Mouse (Mus musculus) heart, embryonic 14.5 days (tissue): ENCODE measurements around the gene Fryl. TPM values are rescaled to one million over a fixed set of nuclear protein-coding genes. Genes with fewer than 3 reads are reported as not detected.

Source experiments
- ATAC-seq: fragments of 200-750 bp; cut with Nextera tagmentation; 2 replicates; pipeline ENCODE4 v1.8.0; 2017; ENCODE audit warnings: low read depth, moderate TSS enrichment; ENCODE audit not compliant: insufficient number of reproducible peaks, insufficient read depth, low FRiP score
- H3K27ac ChIP-seq, 2 experiments: fragments of 200-500 bp in 1 of 2; fragments of 300-500 bp in 1 of 2; sonication (generic) in 1 of 2; replicated peaks in 1 of 2; 2 replicates each; pipeline ENCODE4 v1.5.1; 2012 to 2014; ENCODE audit warnings: low read depth in 2 of 2, low read length in 2 of 2, control low read depth in 1 of 2, mild to moderate bottlenecking in 1 of 2, mixed read lengths in 1 of 2; ENCODE audit not compliant: control insufficient read depth in 1 of 2, insufficient read depth in 1 of 2
- H3K27me3 ChIP-seq: fragments of 300-500 bp; sonication (generic); 2 replicates; pipeline ENCODE4 v1.6.1; 2014; ENCODE audit warnings: mild to moderate bottlenecking, low read length, control low read depth; ENCODE audit not compliant: control insufficient read depth, insufficient read depth
- H3K36me3 ChIP-seq: fragments of 300-500 bp; sonication (generic); 2 replicates; pipeline ENCODE4 v1.6.1; 2014; ENCODE audit warnings: mild to moderate bottlenecking, control low read depth, low read length, mixed read lengths; ENCODE audit not compliant: control insufficient read depth, insufficient read depth
- H3K4me1 ChIP-seq, 2 experiments: fragments of 200-500 bp in 1 of 2; fragments of 300-500 bp in 1 of 2; sonication (generic) in 1 of 2; 2 replicates each; pipeline ENCODE4 v1.6.1; 2012 to 2014; ENCODE audit warnings: low read length in 2 of 2, control low read depth in 1 of 2, mixed read lengths in 1 of 2; ENCODE audit not compliant: control insufficient read depth in 2 of 2, insufficient read depth in 2 of 2
- H3K4me2 ChIP-seq: fragments of 300-500 bp; sonication (generic); 2 replicates; pipeline ENCODE4 v1.6.1; 2014; ENCODE audit warnings: mild to moderate bottlenecking, low read length
- H3K4me3 ChIP-seq, 2 experiments: fragments of 200-500 bp in 1 of 2; fragments of 300-500 bp in 1 of 2; sonication (generic) in 1 of 2; 2 replicates each; pipeline ENCODE4 v1.5.1; 2012 to 2014; ENCODE audit warnings: low read length in 2 of 2, mild to moderate bottlenecking in 2 of 2, control low read depth in 1 of 2, low read depth in 1 of 2, moderate library complexity in 1 of 2; ENCODE audit not compliant: control insufficient read depth in 1 of 2, insufficient read depth in 1 of 2
- H3K9ac ChIP-seq: fragments of 300-500 bp; sonication (generic); 2 replicates; pipeline ENCODE4 v1.6.1; 2014; ENCODE audit warnings: mild to moderate bottlenecking, low read length
- H3K9me3 ChIP-seq: fragments of 300-500 bp; sonication (generic); 2 replicates; pipeline ENCODE4 v1.6.1; 2016; ENCODE audit warnings: low read length, control low read depth; ENCODE audit not compliant: control insufficient read depth
- WGBS: fragments of 180-500 bp; shearing (Covaris S2); extraction: QIAGEN DNeasy Blood & Tissue Kit; methylation state at CpG from one replicate; pipeline ENCODE4 v1.1.7; 2014; 5-methylcytosine and 5-hydroxymethylcytosine counted together
- polyA plus RNA-seq: library from polyadenylated mRNA; unstranded; fragments of >200 nt; fragmentation: Nextera tagmentation; extraction: Ambion mirVana; gene quantifications from 2 replicates; pipeline ENCODE4 v1.2.1, GENCODE M21; 2014

The Fryl gene
- polyA plus RNA-seq, 1 experiment from 2014 or later = 35.0 TPM

GRCm38 (mm10) chr5:73188164-73188563 lies 68.3 kb downstream of the Fryl start:
- no peak overlapping the region for H3K9ac ChIP-seq
- H3K27ac ChIP-seq = peak overlapping the region in 1 of 2 experiments; percentile 45; a peak in 2 of 4 replicates

GRCm38 (mm10) chr5:73186912-73187311 lies 69.5 kb downstream of the Fryl start:
- H3K4me3 ChIP-seq = no peak overlapping the region
- no peaks in the 10 kb centered on the region for H3K36me3 ChIP-seq
- H3K4me1 ChIP-seq = peaks cover 10 to 20% of the 10 kb centered on the region in 2 experiments
- H3K9me3 ChIP-seq = no peaks in the 10 kb centered on the region
- H3K27ac ChIP-seq = no peak overlapping the region
- 90% methylated on average over 5 of the region's 5 CpGs for WGBS
- no peak overlapping the region for H3K4me2 ChIP-seq
- no peak overlapping the region for H3K9ac ChIP-seq
- no peak for ATAC-seq
- no peaks in the 10 kb centered on the region for H3K27me3 ChIP-seq

More at GRCm38 (mm10) chr5:73188164-73188563, 68.3 kb downstream of the Fryl start:
- H3K4me3 ChIP-seq = no peak overlapping the region
- no peaks in the 10 kb centered on the region for H3K27me3 ChIP-seq
- no peaks in the 10 kb centered on the region for H3K9me3 ChIP-seq
- H3K36me3 ChIP-seq = 0 out of 2 replicates have a peak, but pooled peaks cover 3% of the 10 kb centered on the region
- 34% methylated on average over 5 of the region's 5 CpGs for WGBS
- H3K4me2 ChIP-seq = 0 out of 2 replicates have a peak overlapping the region, but pooled peaks have one; percentile 7
- H3K4me1 ChIP-seq = peaks cover 12 to 25% of the 10 kb centered on the region in 2 experiments
- ATAC-seq = no peak

DNA sequence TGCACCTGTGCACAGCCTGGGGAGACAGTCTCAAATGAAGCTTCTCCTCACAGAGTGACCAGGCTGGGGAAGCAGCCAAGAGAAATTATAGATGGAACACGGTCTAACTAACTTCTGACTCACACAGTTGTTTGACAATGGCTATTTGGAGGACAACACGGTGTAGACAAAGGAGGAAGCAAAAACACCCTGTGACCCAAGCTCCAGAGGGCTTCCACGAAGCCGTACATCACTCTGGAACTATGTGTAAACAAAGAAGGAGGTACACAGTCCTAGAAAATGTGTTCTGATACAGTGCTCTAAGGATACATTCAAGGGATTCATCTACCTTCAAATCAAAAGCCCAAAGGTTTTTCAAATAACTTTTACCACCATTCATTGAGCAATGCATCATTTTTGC lies 71.0 kb downstream of the Fryl start:
- WGBS = 84% methylated on average over 4 of the region's 4 CpGs
- no peak overlapping the region for H3K9ac ChIP-seq
- no peaks in the 10 kb centered on the region for H3K36me3 ChIP-seq
- H3K27ac ChIP-seq = no peak overlapping the region
- no peak overlapping the region for H3K4me3 ChIP-seq
- no peaks in the 10 kb centered on the region for H3K27me3 ChIP-seq
- peaks cover 5 to 14% of the 10 kb centered on the region in 2 experiments for H3K4me1 ChIP-seq
- no peak overlapping the region for H3K4me2 ChIP-seq
- no peak for ATAC-seq
- no peaks in the 10 kb centered on the region for H3K9me3 ChIP-seq

- WGBS = 84% methylated on average over 12 of the region's 12 CpGs
- no peak overlapping the region for H3K27ac ChIP-seq
- H3K9me3 ChIP-seq = no peaks in the 10 kb centered on the region
- no peaks in the 10 kb centered on the region for H3K27me3 ChIP-seq
- no peaks in the 10 kb centered on the region for H3K36me3 ChIP-seq
- peaks cover 0 to under 1% of the 10 kb centered on the region in 2 experiments; a peak in 1 of 4 replicates for H3K4me1 ChIP-seq
- no peak overlapping the region for H3K4me2 ChIP-seq
- ATAC-seq = no peak
- H3K9ac ChIP-seq = no peak overlapping the region
- H3K4me3 ChIP-seq = no peak overlapping the region
Measured at GRCm38 (mm10) chr5:73182701-73183447, 73.5 kb downstream of the Fryl start.

- no peak for ATAC-seq
Measured at GRCm38 (mm10) chr5:73182191-73182590, 74.2 kb downstream of the Fryl start.

GRCm38 (mm10) chr5:73176294-73176693 lies 80.1 kb downstream of the Fryl start:
- Histone ChIP-seq H3K4me1 (peaks cover 4 to 12% of the 10 kb centered on the region in 2 experiments; a peak in 3 of 4 replicates), H3K27me3 (no peaks in the 10 kb centered on the region), H3K4me2 (no peak overlapping the region), H3K36me3 (no peaks in the 10 kb centered on the region), H3K4me3 (no peak overlapping the region), H3K9ac (no peak overlapping the region), H3K9me3 (no peaks in the 10 kb centered on the region), H3K27ac (no peak overlapping the region)
- ATAC-seq = no peak
- 93% methylated on average over 4 of the region's 4 CpGs for WGBS

More at GRCm38 (mm10) chr5:73182191-73182590, 74.2 kb downstream of the Fryl start:
- Histone ChIP-seq H3K36me3 (no peaks in the 10 kb centered on the region), H3K4me1 (no peaks in the 10 kb centered on the region; a peak in 1 of 4 replicates), H3K27me3 (no peaks in the 10 kb centered on the region), H3K9me3 (no peaks in the 10 kb centered on the region), H3K9ac (no peak overlapping the region), H3K4me3 (no peak overlapping the region), H3K4me2 (no peak overlapping the region), H3K27ac (no peak overlapping the region)
- 68% methylated on average over 9 of the region's 9 CpGs for WGBS

DNA sequence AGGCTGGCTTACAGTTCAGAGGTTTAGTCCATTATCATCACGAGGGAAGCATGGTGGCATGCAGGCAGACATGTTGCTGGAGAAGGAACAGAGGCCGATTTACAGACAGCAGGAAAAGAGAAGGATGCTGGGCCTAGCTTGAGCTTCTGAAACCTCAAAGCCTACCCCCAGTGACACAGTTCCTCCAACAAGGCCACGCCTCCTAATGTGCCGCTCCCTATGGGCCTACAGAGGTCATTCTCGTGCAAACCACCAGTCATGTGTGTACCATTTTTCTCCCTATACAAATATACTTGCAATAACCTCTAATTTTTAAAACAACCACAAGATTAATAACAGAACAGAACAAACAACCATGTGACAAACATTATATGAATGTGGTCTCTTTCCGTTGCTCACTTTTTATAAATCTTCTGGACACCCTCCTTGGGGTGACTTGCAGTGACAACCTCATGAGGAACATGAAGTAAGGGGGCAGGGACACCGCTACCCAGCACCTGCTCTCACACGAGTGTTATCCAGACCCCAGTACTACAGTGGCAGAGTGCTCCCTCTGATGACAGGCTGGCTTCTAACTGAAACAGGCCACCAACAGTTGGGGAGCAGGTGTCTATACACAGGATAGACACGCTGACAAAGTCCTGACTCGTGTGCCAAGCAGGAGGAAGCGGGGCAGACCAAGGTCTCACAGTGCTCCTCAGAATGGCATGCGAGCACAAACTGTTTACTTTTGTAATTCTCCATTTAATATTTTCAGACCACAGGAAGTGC lies 80.9 kb downstream of the Fryl start:
- Histone ChIP-seq H3K9ac (no peak overlapping the region), H3K4me1 (peaks cover 4 to 16% of the 10 kb centered on the region in 2 experiments; a peak in 3 of 4 replicates), H3K9me3 (no peaks in the 10 kb centered on the region), H3K4me3 (no peak overlapping the region), H3K4me2 (no peak overlapping the region), H3K36me3 (no peaks in the 10 kb centered on the region), H3K27me3 (no peaks in the 10 kb centered on the region), H3K27ac (no peak overlapping the region)
- no peak for ATAC-seq
- WGBS = 92% methylated on average over 12 of the region's 12 CpGs
